Mouse (Mus musculus) right cerebral cortex, adult 2 months (tissue): ENCODE measurements around the gene Olfr329-ps.
"Not testable (repeated sequence)": the region's sequence is repeated elsewhere in the genome, so short reads cannot be mapped to it uniquely, and the experiment has no call there.

ENCODE experiments used
- DNase-seq, 2 experiments: peaks; one replicate each; pipeline ENCODE4 v3.0.0; 2021 to 2022; ENCODE audit warnings: low spot score in 2 of 2

The Olfr329-ps gene

DNA sequence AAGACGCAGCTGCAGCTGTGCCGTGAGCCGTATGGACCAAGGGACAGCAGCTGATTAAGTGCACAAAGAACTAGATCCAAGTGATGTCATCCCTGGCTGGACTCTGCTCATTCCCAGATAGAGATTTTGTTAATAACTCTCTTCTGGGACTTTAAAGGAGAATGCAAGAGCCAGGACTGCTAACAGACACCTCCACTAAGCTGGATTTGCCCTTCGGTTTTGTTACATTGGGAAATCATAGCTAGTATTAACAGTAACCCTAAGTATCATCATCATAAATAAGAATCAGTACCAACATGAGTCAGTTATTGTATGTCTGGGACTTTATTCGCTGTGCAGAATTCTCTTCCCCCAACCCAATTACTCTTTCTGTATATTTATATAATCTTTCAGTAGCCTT lies at the start of gene Olfr329-ps:
TSS of gene Olfr329-ps (minus strand) at position 101 of the 400 bp plus-strand sequence.
- DNase-seq = no peak

GRCm38 (mm10) chr11:58594814-58595213 lies 48.6 kb upstream of the Olfr329-ps start, which contains the start of gene Olfr324:
Gene Olfr324 (plus strand): TSS chr11:58595114.
- DNase-seq = no peak

GRCm38 (mm10) chr11:58588620-58589250 lies 42.5 kb upstream of the Olfr329-ps start:
- DNase-seq = no peak

- peak; percentile 16 to 48 for DNase-seq
These were observed 41.7 kb upstream of the Olfr329-ps start for GRCm38 (mm10) chr11:58587898-58588348.

GRCm38 (mm10) chr11:58578636-58579035 lies 32.4 kb upstream of the Olfr329-ps start:
- peak; percentile 10 to 11 for DNase-seq

- no peak for DNase-seq
These were observed 31.2 kb upstream of the Olfr329-ps start, which contains the start of gene Olfr325 for GRCm38 (mm10) chr11:58577430-58577829. Gene Olfr325 (plus strand): TSS chr11:58577730.

GRCm38 (mm10) chr11:58570405-58570804 lies 24.2 kb upstream of the Olfr329-ps start, which contains the start of gene Olfr224:
Gene Olfr224 (minus strand): TSS chr11:58570553.
- DNase-seq = no peak

- DNase-seq = no peak
These were observed 9.3 kb upstream of the Olfr329-ps start, which contains the start of gene Olfr328 for GRCm38 (mm10) chr11:58555536-58555935. Gene Olfr328 (minus strand): TSS chr11:58555636.

DNA sequence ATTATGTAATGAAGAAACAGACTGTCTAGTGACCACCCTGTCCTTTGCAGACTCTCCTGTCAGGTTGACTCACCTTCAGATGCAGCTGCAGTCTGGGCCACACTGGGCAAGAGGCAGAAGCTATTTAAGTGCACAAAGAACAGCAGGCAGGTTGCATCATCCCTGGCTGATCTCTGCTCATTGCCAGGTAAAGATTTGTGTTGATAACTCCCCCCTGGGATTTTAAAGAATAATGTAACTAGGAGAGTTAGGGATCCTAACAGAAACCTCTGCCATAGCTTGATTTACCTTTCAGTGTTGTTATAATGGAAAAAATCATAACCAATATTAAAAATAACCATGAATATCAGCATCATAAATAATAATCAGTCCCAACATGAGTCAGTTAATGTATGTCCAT lies 11.5 kb downstream of the Olfr329-ps start, which contains the start of gene Olfr330:
TSS of gene Olfr330 (minus strand) at position 101 of the 400 bp plus-strand sequence.
- DNase-seq = not testable (repeated sequence)

GRCm38 (mm10) chr11:58519756-58520155 lies 26.5 kb downstream of the Olfr329-ps start:
- DNase-seq = peak in 1 of 2 experiments; percentile 22

DNA sequence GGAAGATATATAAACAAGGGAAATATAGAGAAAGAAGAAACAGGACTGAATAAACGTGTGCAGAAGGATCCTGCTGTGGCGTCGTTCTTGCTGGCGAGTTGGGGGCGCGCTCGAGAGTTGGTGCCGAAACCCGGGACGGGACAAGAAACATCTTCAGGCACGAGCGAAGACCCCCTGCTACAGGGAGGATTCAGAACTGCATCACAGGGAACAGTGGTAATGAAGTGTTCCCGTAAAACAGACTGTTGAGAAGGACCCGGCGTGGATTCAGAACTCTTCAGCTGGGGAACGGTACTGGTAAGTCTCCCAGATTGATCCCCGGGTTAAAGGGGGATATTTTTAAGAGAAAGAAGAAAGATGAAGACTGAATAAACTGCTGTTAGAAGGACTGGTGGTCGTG lies 27.3 kb downstream of the Olfr329-ps start:
- peak; percentile 10 to 60 for DNase-seq

GRCm38 (mm10) chr11:58509058-58509457 lies 37.2 kb downstream of the Olfr329-ps start:
- not testable (repeated sequence) for DNase-seq

DNA sequence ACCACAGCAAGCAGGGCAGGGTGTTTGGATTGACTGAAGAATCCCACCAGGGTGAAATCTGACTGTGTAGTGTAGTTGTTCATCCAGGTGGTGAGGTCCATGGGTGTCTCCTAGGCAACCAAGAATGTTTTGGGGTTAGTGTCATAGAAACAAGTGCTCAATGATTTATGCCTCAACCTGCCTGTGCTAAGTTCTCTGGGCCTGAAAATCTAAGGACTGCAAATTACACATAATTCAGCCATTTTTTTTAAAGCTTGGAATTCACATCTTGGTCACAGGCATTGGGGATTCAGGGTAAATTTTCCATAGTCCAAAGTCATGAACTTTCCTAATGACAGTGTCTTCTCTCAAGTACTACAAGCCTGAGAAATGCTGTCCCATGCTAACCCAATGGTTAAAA lies 43.8 kb downstream of the Olfr329-ps start, which contains the start of gene Olfr331:
TSS of gene Olfr331 (minus strand) at position 101 of the 400 bp plus-strand sequence.
- DNase-seq = not testable (repeated sequence)

GRCm38 (mm10) chr11:58499290-58499689 lies 46.9 kb downstream of the Olfr329-ps start:
- peak in 1 of 2 experiments; percentile 10 for DNase-seq

DNA sequence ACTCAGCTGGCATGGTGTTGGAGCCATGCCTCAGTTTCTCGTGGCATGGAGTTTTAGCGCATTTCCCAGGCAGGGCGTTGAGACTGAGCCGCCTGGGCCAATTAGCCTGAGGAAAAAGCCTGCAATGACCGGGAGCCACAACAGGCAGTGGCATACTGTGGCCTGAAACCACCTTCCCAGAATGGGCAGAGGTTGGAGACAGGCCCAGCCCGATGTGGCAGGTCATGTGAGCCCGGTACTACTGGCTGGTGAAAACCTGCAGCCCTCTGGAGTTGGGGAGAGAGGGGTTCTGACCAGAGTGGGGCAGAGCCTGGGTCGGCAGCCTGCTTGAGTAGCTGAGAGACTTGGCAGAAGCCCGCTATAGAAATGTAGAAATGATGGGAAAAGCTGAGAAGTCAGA lies 47.5 kb downstream of the Olfr329-ps start:
- DNase-seq = no peak

DNA sequence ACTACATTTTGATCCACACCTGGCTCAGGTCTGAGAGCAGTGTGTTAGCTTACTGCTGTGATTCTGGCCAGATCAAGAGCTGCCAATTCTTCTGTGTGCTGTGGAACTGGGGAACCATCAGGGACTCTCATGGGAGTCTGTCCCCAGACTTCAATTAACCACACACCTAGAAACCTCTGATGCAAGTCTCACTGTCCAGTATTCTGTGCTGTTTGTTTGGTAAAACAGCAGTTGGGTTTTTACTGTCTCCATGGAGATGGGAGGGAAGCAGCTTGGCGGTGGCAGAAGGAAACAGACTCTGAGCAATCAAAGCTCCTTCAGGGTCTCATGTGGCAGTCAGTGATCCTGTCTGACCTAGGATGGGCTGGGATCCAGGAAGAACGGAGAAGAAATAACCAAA lies 53.8 kb downstream of the Olfr329-ps start, which contains the start of gene Olfr332:
TSS of gene Olfr332 (minus strand) at position 101 of the 400 bp plus-strand sequence.
- no peak for DNase-seq
